Comparison of ENCODE assay signal across 27 mouse cellular contexts in genomic region chr9:94074904-94075303, GRCm38 (mm10).
"Had no signal": no experiment of that assay in that cellular context is flagged by ENCODE, and none has a peak within 500 bp of the region (broad histone marks: within the 10 kb centered on the region; RNA-seq: fewer than 3 reads in every experiment).

No protein-coding gene starts in this region.

- H3K27ac ChIP-seq: heart, adult 2 months; heart, embryonic 13.5 days; heart, embryonic 15.5 days; hindbrain, embryonic 13.5 days; hindbrain, embryonic 15.5 days; hindbrain, postnatal 0 days; kidney, embryonic 15.5 days; kidney, postnatal 0 days; limb, embryonic 13.5 days; limb, embryonic 15.5 days; liver, embryonic 12.5 days; liver, embryonic 14.5 days had no signal

- H3K4me1 ChIP-seq: heart, embryonic 13.5 days; heart, embryonic 15.5 days; hindbrain, embryonic 13.5 days; hindbrain, embryonic 15.5 days; kidney, embryonic 15.5 days; limb, embryonic 13.5 days; limb, embryonic 15.5 days; liver, embryonic 12.5 days had no signal

- H3K9ac ChIP-seq: heart, embryonic 13.5 days; heart, embryonic 15.5 days; hindbrain, embryonic 13.5 days; hindbrain, embryonic 15.5 days; kidney, embryonic 15.5 days; limb, embryonic 13.5 days; limb, embryonic 15.5 days; liver, embryonic 12.5 days; liver, embryonic 14.5 days had no signal

- H3K9me3 ChIP-seq: heart, embryonic 13.5 days; heart, embryonic 15.5 days; hindbrain, embryonic 13.5 days; hindbrain, embryonic 15.5 days; kidney, embryonic 15.5 days; limb, embryonic 13.5 days; limb, embryonic 15.5 days; liver, embryonic 12.5 days had no signal

- ATAC-seq: hindbrain, postnatal 0 days; intestine, embryonic 16.5 days; liver, embryonic 12.5 days had no signal

- DNase-seq: gastrocnemius, postnatal 14 days; gastrocnemius, postnatal 36 days; heart, adult 11 months; heart, adult 2 months; heart, postnatal 14 days; heart, postnatal 36 days; kidney, adult 11 months; kidney, adult 2 months; kidney, adult 9 months; kidney, postnatal 14 days; kidney, postnatal 36 days; layer of hippocampus, adult 9-11 months; layer of hippocampus, postnatal 36 days; left cerebral cortex, postnatal 4 days had no signal

- H3K4me2 ChIP-seq: heart, embryonic 11.5 days; heart, embryonic 13.5 days; heart, embryonic 15.5 days; hindbrain, embryonic 13.5 days; hindbrain, embryonic 15.5 days; kidney, embryonic 15.5 days; limb, embryonic 13.5 days; limb, embryonic 15.5 days; liver, embryonic 12.5 days had no signal

- H3K27me3 ChIP-seq: heart, embryonic 13.5 days; heart, embryonic 15.5 days; hindbrain, embryonic 13.5 days; hindbrain, embryonic 15.5 days; kidney, embryonic 15.5 days; limb, embryonic 13.5 days; limb, embryonic 15.5 days; liver, embryonic 12.5 days had no signal

- H3K36me3 ChIP-seq: heart, embryonic 13.5 days; heart, embryonic 15.5 days; hindbrain, embryonic 13.5 days; hindbrain, embryonic 15.5 days; kidney, embryonic 15.5 days; limb, embryonic 13.5 days; limb, embryonic 15.5 days; liver, embryonic 12.5 days had no signal

- H3K4me3 ChIP-seq: heart, adult 2 months; heart, embryonic 13.5 days; heart, embryonic 15.5 days; hindbrain, embryonic 13.5 days; hindbrain, embryonic 15.5 days; kidney, embryonic 15.5 days; limb, embryonic 13.5 days; limb, embryonic 15.5 days; liver, embryonic 12.5 days had no signal
